Mouse (Mus musculus) neural tube, embryonic 11.5 days (tissue): ENCODE data around the gene Gm49361. TPM values are rescaled to one million over a fixed set of nuclear protein-coding genes. Genes with fewer than 3 reads are reported as not detected.
A peak's percentile ranks its signal among the peaks of the same experiment; 100 is the strongest.

Experiments
- ATAC-seq: fragments of 200-750 bp; cut with Nextera tagmentation; 2 replicates; pipeline ENCODE4 v1.8.0; 2017; ENCODE audit warnings: moderate number of reproducible peaks, mild to moderate bottlenecking, moderate TSS enrichment, moderate library complexity; ENCODE audit not compliant: insufficient read depth, low FRiP score, low TSS enrichment
- DNase-seq: peaks from one replicate; pipeline ENCODE4 v3.0.0-alpha.2; 2015; ENCODE audit warnings: low spot score
- H3K27ac ChIP-seq: fragments of 300-500 bp; sonication (generic); 2 replicates; pipeline ENCODE4 v1.5.1; 2014; ENCODE audit warnings: low read depth, mild to moderate bottlenecking, low read length
- H3K27me3 ChIP-seq: fragments of 300-500 bp; sonication (generic); 2 replicates; pipeline ENCODE4 v1.6.1; 2014; ENCODE audit warnings: mild to moderate bottlenecking, low read length, mixed read lengths; ENCODE audit not compliant: control insufficient read depth, insufficient read depth
- H3K36me3 ChIP-seq: fragments of 300-500 bp; sonication (generic); 2 replicates; pipeline ENCODE4 v1.6.1; 2014; ENCODE audit warnings: mild to moderate bottlenecking, low read length, moderate library complexity, mixed read lengths; ENCODE audit not compliant: control insufficient read depth, insufficient read depth
- H3K4me1 ChIP-seq: fragments of 300-500 bp; sonication (generic); 2 replicates; pipeline ENCODE4 v1.6.1; 2014; ENCODE audit warnings: low read length, mixed read lengths; ENCODE audit not compliant: control insufficient read depth, insufficient read depth
- H3K4me2 ChIP-seq: fragments of 300-500 bp; sonication (generic); 2 replicates; pipeline ENCODE4 v1.6.1; 2014; ENCODE audit warnings: low read depth, mild to moderate bottlenecking, moderate library complexity
- H3K4me3 ChIP-seq: fragments of 300-500 bp; sonication (generic); 2 replicates; pipeline ENCODE4 v1.5.1; 2014; ENCODE audit warnings: low read depth, low read length
- H3K9ac ChIP-seq: fragments of 300-500 bp; sonication (generic); 2 replicates; pipeline ENCODE4 v1.6.1; 2014; ENCODE audit warnings: mild to moderate bottlenecking, low read length
- H3K9me3 ChIP-seq: fragments of 300-500 bp; sonication (generic); 2 replicates; pipeline ENCODE4 v1.6.1; 2016; ENCODE audit warnings: low read length; ENCODE audit not compliant: control insufficient read depth
- WGBS: fragments of 180-500 bp; shearing (Covaris S2); extraction: QIAGEN DNeasy Blood & Tissue Kit; methylation state at CpG from one replicate; pipeline ENCODE4 v1.1.7; 2014; 5-methylcytosine and 5-hydroxymethylcytosine counted together
- polyA plus RNA-seq: library from polyadenylated mRNA; unstranded; fragments of >200 nt; fragmentation: Nextera tagmentation; extraction: Ambion mirVana; gene quantifications from 2 replicates; pipeline ENCODE4 v1.2.1, GENCODE M21; 2014

Gm49361 gene
- polyA plus RNA-seq, 1 experiment from 2014 or later, result not detected

DNA sequence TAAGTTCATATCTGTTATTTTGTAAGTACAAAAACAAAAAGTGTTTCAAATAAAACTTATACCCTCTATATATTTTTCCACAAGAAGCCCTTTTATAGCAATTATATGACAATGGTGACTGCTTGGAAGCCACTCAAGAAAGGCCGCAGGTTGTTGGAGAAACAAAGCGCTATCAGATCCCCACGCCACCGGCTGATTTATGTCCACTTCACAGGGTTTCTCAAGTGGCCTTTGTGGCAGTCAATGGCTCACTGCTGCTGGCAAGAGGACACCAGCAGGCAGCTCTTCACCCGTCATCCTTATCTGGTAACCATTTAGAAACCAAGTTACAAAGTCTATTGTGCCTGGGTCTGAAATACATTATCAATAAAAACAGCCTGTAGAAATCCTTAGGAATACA is 111.8 kb downstream of the Gm49361 start:
- ATAC-seq, result no peak
- Histone ChIP-seq H3K4me1 (no peaks in the 10 kb centered on the region), H3K9ac (no peak overlapping the region), H3K4me3 (no peak overlapping the region), H3K4me2 (no peak overlapping the region), H3K9me3 (no peaks in the 10 kb centered on the region), H3K27ac (no peak overlapping the region), H3K27me3 (no peaks in the 10 kb centered on the region), H3K36me3 (no peaks in the 10 kb centered on the region)
- 24% methylated on average over 5 of the region's 5 CpGs for WGBS
- peak; percentile 38 for DNase-seq

- Histone ChIP-seq H3K9me3 (no peaks in the 10 kb centered on the region), H3K36me3 (peaks cover 10% of the 10 kb centered on the region), H3K27ac (no peak overlapping the region), H3K4me2 (no peak overlapping the region), H3K4me1 (no peaks in the 10 kb centered on the region), H3K27me3 (no peaks in the 10 kb centered on the region), H3K4me3 (no peak overlapping the region), H3K9ac (no peak overlapping the region)
- 83% methylated on average over 4 of the region's 4 CpGs for WGBS
- ATAC-seq, result no peak
- DNase-seq, result no peak
Observed at GRCm38 (mm10) chr14:57629595-57629994, 116.3 kb downstream of the Gm49361 start.

- ATAC-seq (no peak), DNase-seq (no peak)
- Histone ChIP-seq H3K4me2 (no peak overlapping the region), H3K9me3 (no peaks in the 10 kb centered on the region), H3K36me3 (peaks cover 10% of the 10 kb centered on the region), H3K27ac (no peak overlapping the region), H3K4me1 (no peaks in the 10 kb centered on the region), H3K9ac (no peak overlapping the region), H3K4me3 (no peak overlapping the region), H3K27me3 (no peaks in the 10 kb centered on the region)
- 86% methylated on average over 3 of the region's 3 CpGs for WGBS
Observed at GRCm38 (mm10) chr14:57622934-57623333, 123.0 kb downstream of the Gm49361 start.

- ATAC-seq (no peak), DNase-seq (no peak)
- H3K9me3 ChIP-seq, result no peaks in the 10 kb centered on the region
- H3K9ac ChIP-seq, result no peak overlapping the region
- no peak overlapping the region for H3K4me2 ChIP-seq
- H3K36me3 ChIP-seq, result peaks cover 5% of the 10 kb centered on the region
- H3K27me3 ChIP-seq, result no peaks in the 10 kb centered on the region
- no peaks in the 10 kb centered on the region for H3K4me1 ChIP-seq
- H3K27ac ChIP-seq, result no peak overlapping the region
- 89% methylated on average over 4 of the region's 4 CpGs for WGBS
- no peak overlapping the region for H3K4me3 ChIP-seq
Observed at GRCm38 (mm10) chr14:57621699-57622098, 124.2 kb downstream of the Gm49361 start.

GRCm38 (mm10) chr14:57620598-57621236 is 125.2 kb downstream of the Gm49361 start:
- H3K27ac ChIP-seq, result no peak overlapping the region
- ATAC-seq (no peak), DNase-seq (no peak)
- H3K4me2 ChIP-seq, result no peak overlapping the region
- H3K4me1 ChIP-seq, result no peaks in the 10 kb centered on the region
- WGBS, result 78% methylated on average over 4 of the region's 4 CpGs
- H3K9me3 ChIP-seq, result no peaks in the 10 kb centered on the region
- no peak overlapping the region for H3K9ac ChIP-seq
- no peaks in the 10 kb centered on the region; the same call in none of the 2 replicates for H3K36me3 ChIP-seq
- no peaks in the 10 kb centered on the region for H3K27me3 ChIP-seq
- H3K4me3 ChIP-seq, result no peak overlapping the region

DNA sequence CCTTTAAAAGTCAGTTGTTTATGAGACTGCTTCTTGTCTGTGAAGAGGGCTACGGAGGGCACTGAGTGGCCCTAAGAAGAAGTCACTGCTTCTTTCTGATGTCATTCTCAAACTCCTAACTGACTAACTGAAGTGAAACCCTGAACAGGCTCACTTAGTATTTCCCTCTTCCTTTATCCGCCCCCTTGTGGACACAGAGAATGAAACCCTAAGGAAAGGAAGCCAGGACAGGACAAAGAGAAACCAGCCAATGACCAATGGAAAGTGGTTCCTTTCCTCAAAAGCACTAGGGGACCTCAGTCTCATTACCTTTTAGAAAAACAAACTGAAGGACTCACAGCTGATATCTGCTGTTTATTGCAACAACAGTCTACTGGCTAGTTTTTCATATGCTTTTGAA is 126.4 kb downstream of the Gm49361 start:
- no peak overlapping the region for H3K4me3 ChIP-seq
- ATAC-seq, result no peak
- no peaks in the 10 kb centered on the region for H3K9me3 ChIP-seq
- H3K27ac ChIP-seq, result no peak overlapping the region
- no peak overlapping the region for H3K9ac ChIP-seq
- no peaks in the 10 kb centered on the region for H3K4me1 ChIP-seq
- H3K36me3 ChIP-seq, result no peaks in the 10 kb centered on the region; the same call in 1 of the 2 replicates
- no peaks in the 10 kb centered on the region for H3K27me3 ChIP-seq
- WGBS, result 51% methylated on average over 2 of the region's 2 CpGs
- DNase-seq, result peak; percentile 52
- no peak overlapping the region for H3K4me2 ChIP-seq

DNA sequence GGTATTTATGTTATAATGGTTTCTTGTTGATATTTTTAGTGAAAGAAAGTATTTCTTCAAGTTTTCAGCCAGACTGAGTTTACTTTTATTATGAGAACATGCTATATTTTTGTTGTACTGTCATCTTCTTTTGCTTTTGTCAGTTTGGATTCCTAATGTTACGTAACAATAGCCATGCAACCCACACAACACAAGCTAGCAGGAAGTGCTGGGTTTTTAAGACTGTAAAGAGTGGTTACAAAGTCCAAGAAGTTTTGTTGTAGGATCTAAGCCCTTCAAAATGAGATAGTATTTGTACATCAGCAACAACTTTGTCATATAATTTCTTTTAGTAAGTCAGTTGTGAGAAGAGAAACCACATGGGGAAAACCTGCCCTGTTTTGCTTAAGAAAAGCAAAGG is 128.2 kb downstream of the Gm49361 start:
- Histone ChIP-seq H3K4me2 (no peak overlapping the region), H3K4me3 (no peak overlapping the region), H3K27me3 (no peaks in the 10 kb centered on the region), H3K9me3 (no peaks in the 10 kb centered on the region), H3K4me1 (no peaks in the 10 kb centered on the region), H3K36me3 (no peaks in the 10 kb centered on the region), H3K9ac (no peak overlapping the region), H3K27ac (no peak overlapping the region)
- WGBS, result 96% methylated on average over 1 of the region's 1 CpGs
- DNase-seq (no peak), ATAC-seq (no peak)

DNA sequence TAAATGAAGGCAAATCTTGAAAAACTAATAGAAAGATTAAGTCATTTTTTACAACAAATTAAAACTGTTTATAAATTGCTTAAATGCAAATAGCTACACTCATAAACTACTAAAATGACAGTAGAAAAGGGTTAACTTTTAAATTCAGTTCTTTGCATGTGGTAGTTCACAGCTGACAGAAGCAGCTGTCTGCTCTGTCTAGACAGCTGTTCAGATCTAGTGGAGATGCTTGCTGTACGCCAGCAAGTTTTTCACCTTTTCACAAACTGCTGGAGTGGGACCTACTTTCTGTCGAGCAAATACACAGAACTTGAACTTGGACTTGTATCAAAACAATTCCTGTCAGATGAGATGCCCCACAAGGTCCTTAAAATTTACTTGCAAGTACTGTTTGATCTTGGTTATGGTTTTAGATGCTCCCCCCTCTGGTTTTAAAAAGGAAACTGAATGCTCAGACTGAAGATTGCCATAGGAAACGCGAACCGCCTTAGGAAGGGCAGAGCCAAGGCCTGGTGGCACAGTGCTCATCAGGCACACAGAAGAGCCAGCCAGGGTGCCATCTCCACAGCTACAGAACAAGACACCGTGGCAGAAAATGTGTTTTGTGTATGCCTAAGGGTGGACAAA is 129.5 kb downstream of the Gm49361 start:
- 86% methylated on average over 6 of the region's 6 CpGs for WGBS
- Histone ChIP-seq H3K9me3 (no peaks in the 10 kb centered on the region), H3K36me3 (no peaks in the 10 kb centered on the region), H3K4me2 (no peak overlapping the region), H3K9ac (no peak overlapping the region), H3K4me1 (no peaks in the 10 kb centered on the region), H3K4me3 (no peak overlapping the region), H3K27me3 (no peaks in the 10 kb centered on the region), H3K27ac (no peak overlapping the region)
- DNase-seq (no peak), ATAC-seq (no peak)

- Histone ChIP-seq H3K9ac (no peak overlapping the region), H3K4me1 (no peaks in the 10 kb centered on the region), H3K4me2 (no peak overlapping the region), H3K27ac (no peak overlapping the region), H3K27me3 (no peaks in the 10 kb centered on the region), H3K9me3 (no peaks in the 10 kb centered on the region), H3K36me3 (no peaks in the 10 kb centered on the region), H3K4me3 (no peak overlapping the region)
- DNase-seq, result no peak
- no peak for ATAC-seq
- 94% methylated on average over 6 of the region's 6 CpGs for WGBS
Observed at GRCm38 (mm10) chr14:57615828-57616227, 130.1 kb downstream of the Gm49361 start.
